Mouse (Mus musculus) frontal cortex, adult 2 months (tissue): Measurements from ENCODE around the gene Polr3c. TPM values are rescaled to one million over a fixed set of nuclear protein-coding genes. Genes with fewer than 3 reads are reported as not detected.
"Not testable (repeated sequence)": the region's sequence is repeated elsewhere in the genome, so short reads cannot be mapped to it uniquely, and the experiment has no call there.

Source experiments
- DNase-seq, 2 experiments: peaks; one replicate each; pipeline ENCODE4 v3.0.0; 2022; ENCODE audit warnings: low spot score in 1 of 2; ENCODE audit errors: extremely low spot score in 1 of 2
- polyA plus RNA-seq: library from polyadenylated mRNA; depleted of rRNA; stranded (reverse); fragments of >200 nt; gene quantifications from 2 replicates; pipeline ENCODE4 v1.2.3, GENCODE M21; 2012; rRNA removed

Gene Polr3c
- 34.2 and 34.4 TPM in 2 replicates for polyA plus RNA-seq

DNA sequence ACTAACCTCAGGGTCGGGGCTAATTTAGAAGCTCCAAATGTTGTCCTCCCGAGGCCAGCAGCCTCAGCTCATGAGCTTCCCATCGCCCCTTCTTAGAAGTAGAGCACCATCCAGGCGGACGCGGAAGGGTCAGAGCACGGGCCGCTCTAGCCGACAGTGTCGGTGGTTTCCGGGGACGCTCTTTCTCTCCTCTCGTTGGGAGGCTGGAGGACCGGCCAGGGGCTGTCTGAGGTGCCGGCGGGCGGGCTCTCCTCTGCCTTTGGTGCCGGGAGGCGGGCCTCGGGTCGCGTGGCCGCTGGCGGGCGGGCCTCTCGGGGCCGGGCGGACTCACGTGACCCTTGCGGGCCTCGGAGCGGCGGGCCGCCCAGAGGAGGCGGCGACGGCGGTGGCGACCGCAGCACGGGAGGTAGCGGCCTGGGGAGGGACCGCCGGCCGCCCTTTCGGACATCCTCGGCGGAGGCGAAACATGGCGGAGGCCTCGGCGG is at the start of gene Polr3c, which contains the start of gene Rnf115:
Gene Polr3c, minus strand, starts transcription at position 286 of the 485 bp plus-strand sequence.
Gene Rnf115, plus strand, starts transcription at position 322 of the 485 bp plus-strand sequence.
- DNase-seq: peak; percentile 90 to 95

DNA sequence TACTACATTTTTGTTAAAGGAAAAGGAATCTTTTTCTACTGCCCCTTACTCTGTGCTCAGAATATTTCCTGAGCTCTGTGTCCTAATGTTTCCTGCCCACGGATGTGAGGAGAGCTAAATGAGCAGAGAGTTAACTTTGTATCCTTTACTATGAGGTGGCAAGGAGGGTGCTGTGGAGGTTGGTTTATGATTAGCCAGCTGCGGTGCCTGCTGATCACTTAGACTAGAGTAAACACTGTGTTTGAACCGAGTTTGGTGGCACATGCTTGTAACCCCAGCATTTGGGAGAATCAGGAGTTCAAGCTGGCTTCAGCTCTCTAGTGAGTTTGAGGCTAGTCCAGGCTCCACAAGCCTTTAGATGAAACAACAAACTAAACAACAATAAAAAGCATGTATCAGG is 49.7 kb upstream of the Polr3c start:
- no peak for DNase-seq

DNA sequence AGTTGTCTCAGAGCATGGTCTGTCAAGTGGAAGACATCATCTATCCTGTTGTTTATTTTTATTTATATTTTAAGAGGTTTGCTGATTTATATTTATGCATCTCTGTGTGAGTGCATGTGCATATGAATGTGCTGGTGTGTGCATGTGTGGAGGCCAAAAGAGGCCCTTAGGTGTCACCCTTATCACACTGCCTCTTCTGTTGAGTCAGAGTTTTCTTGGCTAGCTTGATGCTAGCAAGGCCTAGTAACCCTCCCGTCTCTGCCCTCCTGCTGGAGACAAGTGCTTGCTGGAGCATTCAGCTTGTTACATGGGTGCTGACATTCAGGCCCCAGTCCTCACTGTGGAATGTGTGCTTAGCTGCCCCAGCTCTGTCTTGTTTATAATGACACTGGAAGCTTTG is 45.5 kb upstream of the Polr3c start:
- DNase-seq: no peak

DNA sequence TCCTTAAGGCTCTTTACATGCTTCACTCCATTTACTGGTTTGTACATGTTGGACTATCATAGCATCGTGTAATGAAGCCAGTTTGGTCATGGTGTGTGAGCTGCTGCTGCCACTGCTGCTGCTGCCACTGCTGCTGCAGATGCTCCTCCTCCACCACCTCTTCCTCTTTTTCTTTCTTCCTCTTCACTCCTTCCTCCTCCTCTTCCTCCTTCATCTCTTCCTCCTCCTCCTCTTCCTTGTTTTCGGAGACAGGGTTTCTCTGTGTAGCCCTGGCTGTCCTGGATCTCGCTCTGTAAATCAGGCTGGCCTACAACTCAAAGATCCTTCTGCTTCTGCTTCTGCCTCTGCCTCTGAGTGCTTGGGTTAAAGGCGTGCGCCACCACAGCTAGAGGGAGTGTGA is 42.5 kb upstream of the Polr3c start:
- DNase-seq: no peak

DNA sequence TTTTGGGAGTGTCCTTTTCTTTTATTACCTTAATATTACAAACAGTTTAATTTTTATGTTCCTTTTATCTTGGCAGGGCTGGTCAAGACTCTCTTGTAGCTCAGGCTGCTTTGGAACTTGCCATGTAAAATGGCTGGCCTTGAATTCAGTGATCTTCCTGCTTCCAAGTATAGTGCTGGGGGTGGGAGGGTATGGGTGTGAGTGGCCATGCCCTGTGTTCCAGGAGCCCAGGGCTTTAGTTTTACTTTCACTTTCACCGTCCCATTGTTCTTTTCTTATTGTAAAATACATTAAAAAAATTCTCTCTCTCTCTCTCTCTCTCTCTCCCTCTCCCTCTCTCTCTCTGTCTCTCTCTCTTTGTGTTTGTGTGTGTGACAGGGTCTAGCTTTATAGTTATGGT is 37.1 kb upstream of the Polr3c start:
- DNase-seq: no peak

DNA sequence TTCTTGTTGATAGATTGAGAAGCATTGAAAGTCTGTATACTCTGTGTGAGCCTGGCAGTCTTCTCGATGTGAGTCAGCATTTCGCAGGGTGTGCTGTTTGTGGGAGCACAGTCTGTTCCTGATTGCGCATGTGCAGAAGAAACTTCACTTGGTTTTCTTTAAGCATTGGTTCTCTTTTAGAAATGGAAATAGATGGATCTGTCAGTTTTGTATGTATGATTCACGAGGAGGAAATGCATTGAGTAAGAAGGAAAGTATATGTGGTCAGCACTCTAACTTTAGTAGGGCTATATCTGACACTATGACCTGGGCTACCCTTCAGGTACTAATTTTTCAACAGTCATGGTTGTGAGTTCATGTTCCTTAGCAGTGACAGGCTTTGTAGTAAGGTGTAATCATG is 32.3 kb upstream of the Polr3c start:
- peak; percentile 25 to 63 for DNase-seq

DNA sequence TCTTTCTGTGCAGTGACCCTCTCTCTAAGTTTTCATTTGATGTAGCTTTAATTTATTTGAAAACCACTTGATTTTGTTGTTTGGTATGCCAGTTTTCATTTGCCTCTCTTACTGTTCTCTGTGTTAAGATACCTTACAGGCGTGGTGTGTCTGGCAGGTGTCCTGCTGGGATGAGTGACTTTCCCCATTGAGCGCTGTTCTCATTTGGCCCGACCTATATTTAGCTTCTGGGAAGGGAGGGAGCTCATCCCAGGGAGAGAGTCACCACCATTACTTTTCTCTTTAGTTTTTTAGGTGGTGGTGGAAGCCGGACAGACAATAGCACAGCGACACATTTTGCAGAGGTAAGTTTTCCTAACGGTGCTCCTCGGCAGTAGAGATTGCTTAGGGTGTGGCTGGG is 30.3 kb upstream of the Polr3c start:
- DNase-seq: no peak

DNA sequence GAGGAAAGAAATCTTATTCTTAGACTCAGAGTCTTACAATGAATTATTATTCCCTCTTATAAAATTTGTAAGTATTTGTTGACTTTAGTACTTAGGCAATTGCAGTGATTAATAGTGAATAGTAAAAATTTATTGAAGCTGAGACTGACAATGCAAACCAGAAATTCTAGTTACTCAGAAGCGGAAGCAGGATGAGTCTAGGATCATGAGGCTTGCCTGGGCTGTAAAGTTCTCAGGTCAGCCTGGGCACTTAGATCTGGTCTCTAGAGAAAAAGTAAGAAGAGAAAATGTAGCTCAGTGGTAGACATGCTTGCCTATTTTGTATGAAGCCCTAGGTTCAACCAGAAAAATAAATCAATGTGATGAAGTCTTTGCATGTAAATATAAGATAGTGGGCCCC is 28.5 kb upstream of the Polr3c start:
- DNase-seq: no peak

DNA sequence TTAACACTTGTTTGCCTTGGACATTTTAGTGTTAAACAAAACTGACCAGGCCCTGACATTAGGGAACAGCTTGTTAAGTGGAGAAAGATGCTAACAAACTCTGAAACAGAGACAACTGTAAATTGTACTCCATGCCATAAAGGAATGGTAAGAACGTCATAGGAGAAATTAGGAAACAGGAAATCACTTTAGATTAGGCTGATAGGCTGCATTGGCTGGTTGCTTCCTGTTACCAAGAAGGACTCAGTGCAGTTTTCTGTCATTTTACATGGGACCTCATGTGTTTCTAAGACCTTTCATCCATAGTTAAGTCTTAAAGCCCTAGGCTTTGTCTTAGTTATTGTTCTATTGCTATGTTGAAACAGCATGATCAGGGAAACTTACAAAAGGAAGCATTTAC is 19.4 kb upstream of the Polr3c start:
- DNase-seq: no peak

DNA sequence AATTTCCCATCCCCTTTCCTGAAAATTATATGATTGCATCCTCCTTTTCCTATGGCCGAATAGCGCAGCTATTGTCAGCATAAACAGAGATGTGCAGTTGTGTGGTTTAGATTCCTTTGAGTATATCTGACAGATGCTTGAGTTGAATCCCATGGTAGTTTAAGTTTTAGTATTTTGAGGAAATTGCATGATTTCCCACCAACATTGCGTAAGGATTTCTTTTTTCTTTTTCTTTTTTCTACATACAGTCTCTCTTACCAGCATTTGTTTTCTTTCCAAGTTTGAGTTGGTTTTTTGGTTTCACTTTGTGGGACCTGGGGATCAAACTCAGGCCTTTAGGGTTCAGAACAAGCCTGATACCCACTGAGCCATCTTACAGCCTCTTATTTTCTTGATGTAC is 16.9 kb upstream of the Polr3c start:
- no peak for DNase-seq

DNA sequence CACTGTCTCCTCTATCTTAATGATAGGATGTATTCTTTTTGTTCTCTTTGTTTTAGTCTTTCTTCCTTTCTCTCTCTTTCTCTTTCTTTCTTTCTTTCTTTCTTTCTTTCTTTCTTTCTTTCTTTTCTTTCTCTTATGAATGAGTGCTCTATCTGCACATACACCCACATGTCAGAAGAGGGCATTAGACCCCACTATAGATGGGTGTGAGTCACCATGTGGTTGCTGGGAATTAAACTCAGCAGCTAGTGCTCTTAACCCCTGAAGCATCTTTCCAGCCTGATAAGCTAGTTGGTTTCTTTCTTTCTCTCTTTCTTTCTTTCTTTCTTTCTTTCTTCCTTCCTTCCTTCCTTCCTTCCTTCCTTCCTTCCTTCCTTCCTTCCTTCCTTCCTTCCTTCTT is 12.9 kb upstream of the Polr3c start:
- not testable (repeated sequence) for DNase-seq

DNA sequence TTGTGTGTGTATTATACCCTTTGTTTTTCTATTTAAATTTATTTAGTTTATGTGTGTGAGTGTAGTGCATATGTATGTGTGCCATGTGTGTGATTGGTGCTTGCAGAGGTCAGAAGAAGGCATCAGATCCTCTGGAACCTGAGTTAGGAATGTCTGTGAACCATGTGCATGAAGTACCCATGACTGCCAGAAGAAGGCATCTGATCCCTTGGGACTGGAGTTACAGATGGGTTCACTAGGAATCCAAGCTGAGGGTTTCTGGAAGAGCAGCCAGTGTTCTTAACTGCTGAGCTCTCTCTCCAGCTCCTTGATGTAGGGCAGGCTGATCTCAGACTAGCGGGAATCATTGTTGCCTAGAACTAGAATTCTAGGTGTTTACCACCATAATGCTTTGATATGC is 10.6 kb upstream of the Polr3c start:
- no peak for DNase-seq

DNA sequence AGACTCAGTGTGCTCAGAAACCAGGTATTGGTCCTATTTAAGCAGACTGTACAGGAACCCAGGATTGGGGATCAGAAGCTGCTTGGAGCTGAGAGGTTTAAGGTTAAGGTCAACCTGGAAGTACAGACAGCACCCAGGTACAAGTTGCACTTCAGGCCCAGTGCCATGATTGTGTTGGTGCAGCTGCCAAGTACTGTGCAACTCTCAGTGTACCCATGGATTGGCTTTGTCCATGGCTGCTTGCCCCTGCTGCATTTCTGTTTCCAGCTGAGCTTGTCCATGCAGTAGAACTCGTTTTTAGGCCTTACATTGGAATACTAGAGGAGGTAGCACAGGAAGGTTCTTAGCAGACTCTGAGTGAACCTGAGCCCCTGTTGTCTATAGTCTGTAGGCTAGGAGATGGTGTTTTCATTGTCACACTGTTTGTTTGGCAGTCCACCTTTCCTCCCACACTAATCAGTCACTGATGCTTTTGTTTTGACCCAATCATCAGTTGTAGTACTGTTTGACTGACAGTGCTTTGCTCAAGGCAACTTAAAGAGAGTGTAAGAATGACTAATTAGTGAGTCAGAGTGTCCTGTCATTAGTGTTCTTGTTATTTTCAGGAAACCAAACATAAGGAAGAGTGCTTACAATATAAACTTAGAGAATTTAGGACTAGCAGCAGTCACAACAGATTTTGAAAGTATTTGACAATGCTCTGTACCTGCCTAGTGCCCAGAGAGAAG is 9.7 kb upstream of the Polr3c start:
- DNase-seq: no peak

DNA sequence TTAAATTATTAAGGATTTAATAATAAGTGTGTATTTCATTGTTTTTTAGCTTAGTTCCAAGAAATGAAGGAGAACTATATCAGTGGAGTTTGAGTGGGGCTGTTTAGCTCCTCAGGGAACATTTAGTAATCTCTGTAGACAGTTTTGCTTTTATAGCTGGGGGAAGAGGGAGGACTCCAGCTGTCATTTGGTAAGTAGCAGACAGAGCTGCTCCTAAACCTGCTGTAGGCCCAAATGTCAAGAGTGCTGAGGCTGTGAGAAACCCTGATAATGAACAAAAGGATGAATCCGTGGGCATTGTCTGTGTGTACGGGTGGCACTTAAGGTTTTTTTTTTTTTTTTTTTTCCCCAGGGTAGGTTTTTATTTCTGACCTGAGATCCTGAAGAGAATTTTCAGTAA is 7.8 kb upstream of the Polr3c start:
- DNase-seq: peak in 1 of 2 experiments; percentile 13

DNA sequence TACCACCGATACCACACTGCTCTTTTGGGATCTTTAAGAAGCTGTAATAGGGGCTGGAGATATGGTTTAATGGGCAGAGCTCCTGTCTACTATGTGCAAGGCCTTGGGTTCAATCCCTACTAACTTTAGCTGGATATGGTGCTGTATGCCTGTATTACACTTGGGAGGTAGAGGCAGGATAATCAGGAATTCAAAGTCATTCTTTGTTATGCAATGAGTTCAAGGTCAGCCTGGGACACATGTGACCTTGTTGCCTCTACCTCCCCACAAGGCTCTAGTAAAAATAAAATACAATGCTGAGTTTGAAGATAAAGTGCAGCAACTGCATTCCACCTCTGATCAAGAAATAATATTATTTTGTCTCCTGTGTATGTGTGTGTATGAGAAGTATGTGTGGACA is 6.6 kb upstream of the Polr3c start:
- DNase-seq: no peak

DNA sequence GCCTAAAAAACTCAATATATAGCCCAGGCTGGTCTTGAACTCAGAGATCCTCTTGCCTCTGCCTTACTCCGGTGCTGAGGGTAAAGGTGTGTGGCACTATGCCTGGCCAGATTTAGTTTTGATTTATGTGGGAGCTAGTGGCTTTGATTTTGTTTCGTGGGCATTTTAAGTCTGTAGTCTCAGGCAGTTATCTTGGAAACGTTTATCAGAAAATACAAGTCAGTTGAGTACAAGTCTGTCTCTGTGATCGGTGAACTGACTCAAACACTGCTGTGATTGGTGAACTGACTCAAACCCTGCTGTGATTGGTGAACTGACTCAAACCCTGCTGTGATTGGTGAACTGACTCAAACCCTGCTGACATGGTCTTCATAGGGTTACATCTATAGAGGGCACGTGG is 3.4 kb upstream of the Polr3c start:
- DNase-seq: no peak

DNA sequence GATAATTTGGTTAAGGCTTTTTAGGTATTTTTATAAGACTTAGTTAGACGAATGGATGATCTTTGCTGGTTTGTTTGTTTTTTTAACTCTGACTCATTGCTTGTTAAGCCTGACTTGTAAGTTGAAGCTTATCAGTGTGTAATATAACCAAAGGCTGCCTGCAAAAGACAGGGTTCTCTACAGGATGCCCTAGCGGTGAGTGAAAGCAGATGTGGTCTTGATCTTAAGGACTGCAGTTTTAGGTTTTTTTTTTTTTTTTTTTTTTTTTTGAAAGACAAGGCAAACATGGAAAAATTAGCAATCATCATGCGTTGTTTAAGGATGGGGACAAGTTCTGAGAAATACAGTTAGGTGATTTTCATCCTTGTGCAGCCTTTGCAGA is 2.0 kb upstream of the Polr3c start:
- DNase-seq: no peak

DNA sequence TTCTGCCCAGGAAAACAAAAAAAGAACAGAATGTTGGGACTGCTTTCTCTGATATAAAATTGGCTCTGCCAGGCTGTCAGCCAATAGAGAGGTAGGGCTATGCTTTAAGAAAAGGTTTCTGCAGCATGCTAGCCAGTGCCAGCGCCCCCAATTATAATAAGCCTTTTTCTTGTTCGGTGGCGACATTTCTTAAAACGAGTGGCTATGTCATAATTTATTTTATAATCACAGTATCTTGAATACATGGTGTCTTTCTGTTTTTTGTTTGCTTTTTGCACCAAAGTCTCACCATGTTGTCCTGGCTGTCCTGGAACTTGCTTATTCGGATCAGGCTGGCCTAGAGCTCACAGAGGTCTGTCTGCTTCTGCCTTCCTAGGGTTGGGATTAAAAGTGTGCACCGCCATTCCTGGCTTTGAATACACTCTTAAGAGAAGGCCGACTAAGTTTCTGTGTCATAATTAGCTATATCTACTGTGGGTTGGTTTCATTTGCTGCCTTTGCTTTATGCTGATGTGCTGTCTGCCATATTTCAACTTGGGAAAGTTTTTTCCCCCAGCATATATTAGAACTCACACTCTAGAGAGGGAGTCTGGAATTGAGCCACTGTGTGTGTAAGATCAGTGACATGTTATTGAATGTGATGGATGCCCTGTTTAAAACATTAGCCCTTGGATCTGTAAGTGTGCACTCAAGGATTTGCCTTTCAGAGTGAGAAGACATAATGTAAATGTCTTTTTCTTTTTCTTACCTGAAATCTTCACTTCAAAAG is 1.4 kb upstream of the Polr3c start:
- DNase-seq: peak in 1 of 2 experiments; percentile 23

DNA sequence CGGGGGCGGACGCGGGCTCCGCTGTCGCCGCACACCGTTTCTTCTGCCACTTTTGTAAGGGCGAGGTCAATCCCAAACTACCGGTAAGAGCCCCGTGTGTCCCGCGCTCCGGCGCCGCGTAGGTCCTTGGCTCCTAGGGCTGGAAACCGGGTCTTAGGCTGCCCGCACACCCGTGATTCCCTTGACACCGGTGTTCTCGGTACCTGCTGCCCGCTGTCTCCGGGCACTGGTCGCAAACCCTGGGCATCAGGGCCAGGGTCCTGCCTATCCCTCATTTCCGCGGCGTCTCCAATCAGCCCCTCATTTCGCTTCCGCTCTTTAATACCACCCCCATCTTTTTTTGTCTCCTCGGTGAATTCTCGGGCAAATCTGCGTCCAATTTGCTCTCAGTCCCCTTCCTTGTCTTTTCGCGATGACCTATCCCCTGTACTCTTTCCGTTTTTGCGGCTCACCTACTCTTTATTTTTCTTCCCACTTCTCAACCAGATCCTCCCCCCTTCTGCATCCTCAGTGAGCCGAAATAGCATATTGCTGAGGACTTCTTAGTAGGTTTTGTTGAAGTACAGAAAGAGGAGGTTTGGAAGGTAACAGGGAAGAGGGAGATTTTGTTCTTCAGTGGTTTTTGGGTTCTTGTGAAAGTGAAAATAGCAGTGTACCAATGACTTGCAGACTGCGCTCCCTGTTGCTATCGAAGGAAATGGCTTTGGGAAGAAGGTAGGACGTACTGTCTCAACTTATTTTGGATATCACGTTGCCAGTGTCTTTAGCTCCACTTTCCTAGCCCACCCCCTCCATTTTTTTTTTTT is 603 bp upstream of the Polr3c start:
- DNase-seq: peak in 1 of 2 experiments; percentile 36

DNA sequence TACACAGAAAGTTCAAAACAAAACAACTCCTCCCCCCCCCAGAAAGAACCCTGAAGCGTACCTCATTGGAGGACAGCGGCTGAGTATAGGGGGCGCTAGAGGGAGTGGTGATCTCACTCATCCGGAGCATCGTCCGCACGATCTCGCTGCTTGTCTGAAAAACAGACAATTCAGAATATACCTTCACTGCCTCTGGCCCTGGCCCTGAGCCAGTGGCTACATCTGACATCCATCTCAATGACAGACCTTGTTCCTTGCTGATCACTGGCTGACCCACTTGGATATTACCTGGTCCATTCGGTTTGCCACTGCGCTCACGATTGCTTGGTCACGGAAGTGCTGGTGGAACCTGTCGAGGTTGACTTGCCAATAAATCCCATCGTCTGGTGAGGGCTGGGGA is 8.3 kb downstream of the Polr3c start:
- peak in 1 of 2 experiments; percentile 65 for DNase-seq

DNA sequence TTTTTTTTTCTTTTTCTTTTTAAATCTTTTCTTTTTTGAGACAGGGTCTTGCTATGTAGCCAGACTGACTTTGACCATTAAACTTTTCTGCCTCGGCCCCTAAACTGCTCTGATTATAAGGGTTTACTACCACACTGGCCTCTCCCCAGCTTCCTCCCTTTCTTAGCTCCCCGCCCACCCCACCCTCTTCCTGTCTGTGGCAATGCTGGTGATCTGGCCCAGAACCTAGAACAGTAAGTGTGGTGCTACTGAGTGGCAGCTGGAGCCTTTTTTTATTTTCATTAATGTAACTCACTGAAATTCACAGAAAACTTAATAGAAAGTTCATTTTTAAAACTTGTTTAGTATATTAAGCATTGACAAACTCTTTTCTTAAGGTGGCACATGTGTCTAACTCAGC is 11.6 kb downstream of the Polr3c start:
- DNase-seq: no peak
